Mouse (Mus musculus) stomach, postnatal 0 days (tissue): ENCODE data around the gene Arhgap15.

Experiments used
- CTCF ChIP-seq: IDR thresholded peaks from 2 replicates; pipeline ENCODE4 v1.5.1; 2016; ENCODE audit warnings: antibody characterized with exemption, low read depth, mild to moderate bottlenecking, moderate library complexity
- EP300 ChIP-seq: optimal IDR thresholded peaks from 2 replicates; pipeline ENCODE3; 2016; ENCODE audit warnings: antibody characterized with exemption

GRCm38 (mm10) chr2:43748287-43748983 is at the start of gene Arhgap15:
- no peak for TF ChIP-seq CTCF
- no peak for TF ChIP-seq EP300
